Mouse (Mus musculus) liver, embryonic 11.5 days (tissue): ENCODE measurements at regions not wholly inside any gene's neighbourhood (a gene's known extent, or its start where the extent isn't known, plus 50 kb on each side); places are given as distances from the start of the nearest gene placed in this dataset.

ENCODE experiments used
- ATAC-seq: fragments of 200-750 bp; cut with Nextera tagmentation; replicated peaks from 2 replicates; pipeline ENCODE4 v1.8.0; 2017; ENCODE audit warnings: moderate number of reproducible peaks, mild to moderate bottlenecking, moderate TSS enrichment, moderate library complexity; ENCODE audit not compliant: low FRiP score
- DNase-seq: peaks from one replicate; pipeline ENCODE4 v3.0.0-alpha.2; 2017; ENCODE audit warnings: low spot score
- H3K27ac ChIP-seq: fragments of 300-500 bp; sonication (generic); 2 replicates; pipeline ENCODE4 v1.5.1; 2014; ENCODE audit warnings: mild to moderate bottlenecking, low read depth, low read length, control low read depth
- H3K27me3 ChIP-seq: fragments of 300-500 bp; sonication (generic); replicated peaks from 2 replicates; pipeline ENCODE4 v1.6.1; 2014; ENCODE audit warnings: low read length, mixed read lengths; ENCODE audit not compliant: control insufficient read depth, insufficient read depth
- H3K36me3 ChIP-seq: fragments of 300-500 bp; sonication (generic); 2 replicates; pipeline ENCODE4 v1.6.1; 2014; ENCODE audit warnings: mild to moderate bottlenecking, low read length, moderate library complexity, mixed read lengths; ENCODE audit not compliant: control insufficient read depth, insufficient read depth
- H3K4me1 ChIP-seq: fragments of 300-500 bp; sonication (generic); replicated peaks from 2 replicates; pipeline ENCODE4 v1.6.1; 2014; ENCODE audit warnings: low read length, mixed read lengths; ENCODE audit not compliant: control insufficient read depth, insufficient read depth
- H3K4me2 ChIP-seq: fragments of 300-500 bp; sonication (generic); 2 replicates; pipeline ENCODE4 v1.6.1; 2014; ENCODE audit warnings: mild to moderate bottlenecking, control low read depth, moderate library complexity
- H3K4me3 ChIP-seq: fragments of 300-500 bp; sonication (generic); 2 replicates; pipeline ENCODE4 v1.5.1; 2014; ENCODE audit warnings: low read depth, low read length, control low read depth
- H3K9ac ChIP-seq: fragments of 300-500 bp; sonication (generic); 2 replicates; pipeline ENCODE4 v1.6.1; 2014; ENCODE audit warnings: low read depth, low read length, control low read depth
- H3K9me3 ChIP-seq: fragments of 300-500 bp; sonication (generic); 2 replicates; pipeline ENCODE4 v1.6.1; 2016; ENCODE audit warnings: low read length, inconsistent platforms, mixed read lengths; ENCODE audit not compliant: control insufficient read depth
- WGBS: fragments of 180-500 bp; shearing (Covaris S2); extraction: QIAGEN DNeasy Blood & Tissue Kit; methylation state at CpG from one replicate; pipeline ENCODE4 v1.1.7; 2014; 5-methylcytosine and 5-hydroxymethylcytosine counted together

DNA sequence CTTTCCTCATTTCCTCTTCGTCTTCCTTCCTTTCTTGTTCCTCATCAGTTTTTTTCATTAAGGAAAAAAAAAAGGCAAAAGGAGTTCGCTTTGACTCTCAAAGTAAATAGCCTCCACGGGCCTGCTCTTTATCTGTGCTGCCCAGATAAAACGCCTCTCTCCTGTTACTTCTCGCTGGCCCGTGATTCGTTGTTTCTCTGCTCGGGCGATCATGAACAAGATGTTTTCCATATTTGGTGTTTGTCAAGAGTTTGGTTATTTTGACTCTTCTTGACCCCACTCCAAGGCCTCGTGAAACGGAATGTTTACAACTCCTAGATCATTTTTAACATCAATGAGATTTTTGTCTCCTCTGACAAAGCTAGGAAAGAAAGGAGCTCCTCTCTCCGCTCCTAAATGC, 288.4 kb upstream of the Atp5g3 start:
- Histone ChIP-seq H3K27me3 (no peaks in the 10 kb centered on the region), H3K36me3 (no peaks in the 10 kb centered on the region), H3K9ac (no peak overlapping the region), H3K9me3 (no peaks in the 10 kb centered on the region), H3K4me2 (no peak overlapping the region), H3K4me3 (no peak overlapping the region), H3K4me1 (0 out of 2 replicates have a peak, but pooled peaks cover 2% of the 10 kb centered on the region), H3K27ac (no peak overlapping the region)
- DNase-seq (no peak), ATAC-seq (no peak)
- 17% methylated on average over 12 of the region's 12 CpGs for WGBS

DNA sequence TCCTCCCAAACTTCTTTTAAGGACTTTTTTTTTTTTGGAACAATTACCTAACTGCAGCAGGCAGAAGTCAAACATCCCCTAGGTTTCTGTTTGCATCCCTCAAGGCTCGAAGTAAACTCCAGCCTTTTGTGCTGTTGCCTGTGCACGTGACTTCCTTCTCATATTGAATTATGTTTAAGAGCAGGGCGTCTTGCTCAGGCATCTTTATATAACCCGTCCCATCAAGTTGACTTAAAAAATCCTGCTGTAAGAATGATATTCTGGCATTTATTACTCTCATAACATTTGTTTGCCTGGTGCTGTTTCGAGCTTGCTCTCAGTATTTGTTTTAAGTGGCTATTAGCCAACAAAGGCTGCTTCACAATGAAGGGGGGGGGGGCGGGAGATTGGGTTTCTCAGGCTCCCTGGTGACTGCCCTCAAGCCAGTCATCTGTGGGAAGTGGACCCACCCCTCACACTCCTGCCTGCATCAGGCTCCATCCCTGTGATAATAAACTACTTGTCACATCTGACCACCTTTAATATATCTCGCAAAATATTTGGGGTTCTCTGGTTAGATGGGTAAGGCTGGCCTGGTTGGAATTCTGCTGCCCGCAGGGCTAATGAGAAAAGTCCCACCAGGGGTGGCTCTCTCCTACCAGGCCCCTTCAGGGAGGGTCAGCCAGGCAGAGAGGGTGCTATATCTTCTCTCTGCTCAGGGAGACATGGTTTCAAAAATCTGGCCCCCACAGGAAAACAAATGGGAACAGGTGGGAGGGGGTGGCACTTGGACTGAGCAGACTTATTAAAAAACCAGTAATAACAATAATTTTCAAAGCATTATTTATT, 277.1 kb upstream of the Atp5g3 start:
- ATAC-seq (no peak), DNase-seq (no peak)
- Histone ChIP-seq H3K27ac (no peak overlapping the region), H3K4me2 (no peak overlapping the region), H3K9me3 (no peaks in the 10 kb centered on the region), H3K4me1 (no peaks in the 10 kb centered on the region), H3K9ac (no peak overlapping the region), H3K27me3 (no peaks in the 10 kb centered on the region), H3K4me3 (no peak overlapping the region), H3K36me3 (no peaks in the 10 kb centered on the region)
- 49% methylated on average over 8 of the region's 8 CpGs for WGBS

DNA sequence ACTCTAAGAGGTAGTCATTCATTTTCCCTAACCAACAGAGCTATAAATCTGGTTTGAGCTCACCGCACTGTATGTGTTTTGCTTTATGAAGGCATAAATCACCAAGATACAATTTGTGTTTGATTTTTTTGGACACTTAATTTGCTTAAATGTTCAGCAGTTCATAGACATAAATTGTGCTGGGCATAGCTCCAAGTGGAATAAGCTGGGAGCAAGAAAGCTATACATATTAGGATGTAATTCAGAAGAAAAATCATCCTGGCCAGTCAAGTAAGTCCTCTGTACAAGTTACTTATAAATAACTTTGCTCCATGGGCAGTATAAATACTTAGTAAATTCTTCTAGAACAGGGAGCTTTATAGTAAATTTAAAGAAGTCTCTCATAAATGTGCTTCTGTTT, 267.0 kb upstream of the Atp5g3 start:
- WGBS, result 96% methylated on average over 1 of the region's 1 CpGs
- H3K4me2 ChIP-seq, result no peak overlapping the region
- no peaks in the 10 kb centered on the region for H3K9me3 ChIP-seq
- H3K4me3 ChIP-seq, result no peak overlapping the region
- no peaks in the 10 kb centered on the region for H3K36me3 ChIP-seq
- H3K27me3 ChIP-seq, result no peaks in the 10 kb centered on the region
- no peak overlapping the region for H3K27ac ChIP-seq
- ATAC-seq (no peak), DNase-seq (no peak)
- H3K9ac ChIP-seq, result no peak overlapping the region
- H3K4me1 ChIP-seq, result no peaks in the 10 kb centered on the region

DNA sequence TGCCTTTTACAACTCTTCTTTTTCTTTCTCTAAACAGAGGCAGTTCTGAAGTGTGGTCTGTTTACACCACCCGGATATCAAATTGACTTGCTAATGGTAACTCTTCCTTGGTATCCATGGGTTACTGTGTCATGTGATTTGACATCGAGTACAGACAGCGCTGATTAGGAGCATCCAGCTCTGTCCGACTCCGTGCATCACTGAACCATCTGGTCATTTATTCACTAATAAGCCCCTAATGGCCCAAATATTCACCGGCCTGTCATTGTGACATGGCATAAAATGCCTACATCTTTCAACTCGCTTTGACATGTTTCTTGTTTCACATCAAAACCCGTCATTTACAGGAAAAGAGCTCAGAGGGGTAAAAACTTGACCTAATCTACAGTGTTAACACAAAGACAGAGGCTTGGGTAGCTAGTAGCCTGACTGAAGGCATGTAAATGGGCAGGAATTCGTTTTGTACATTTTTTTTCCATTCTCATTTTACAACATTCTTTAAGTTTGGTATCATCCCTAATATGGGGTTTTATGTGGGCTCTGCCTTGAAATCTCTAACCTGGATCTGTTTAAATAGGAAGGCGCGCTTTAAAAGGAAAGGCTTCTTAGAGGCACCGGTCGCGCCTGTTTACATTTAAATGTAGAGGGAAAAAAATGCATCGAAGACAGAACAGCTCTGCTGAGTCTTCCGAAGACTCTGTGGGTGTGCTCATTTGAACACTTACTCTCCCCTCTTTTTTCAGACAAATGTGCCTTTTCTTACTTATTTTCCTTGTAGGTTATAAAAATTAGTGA, 257.8 kb upstream of the Atp5g3 start:
- Histone ChIP-seq H3K9me3 (no peaks in the 10 kb centered on the region), H3K9ac (no peak overlapping the region), H3K27ac (no peak overlapping the region), H3K4me3 (no peak overlapping the region), H3K4me1 (no peaks in the 10 kb centered on the region), H3K4me2 (no peak overlapping the region), H3K36me3 (no peaks in the 10 kb centered on the region), H3K27me3 (no peaks in the 10 kb centered on the region)
- WGBS, result 66% methylated on average over 16 of the region's 16 CpGs
- no peak for ATAC-seq
- no peak for DNase-seq

DNA sequence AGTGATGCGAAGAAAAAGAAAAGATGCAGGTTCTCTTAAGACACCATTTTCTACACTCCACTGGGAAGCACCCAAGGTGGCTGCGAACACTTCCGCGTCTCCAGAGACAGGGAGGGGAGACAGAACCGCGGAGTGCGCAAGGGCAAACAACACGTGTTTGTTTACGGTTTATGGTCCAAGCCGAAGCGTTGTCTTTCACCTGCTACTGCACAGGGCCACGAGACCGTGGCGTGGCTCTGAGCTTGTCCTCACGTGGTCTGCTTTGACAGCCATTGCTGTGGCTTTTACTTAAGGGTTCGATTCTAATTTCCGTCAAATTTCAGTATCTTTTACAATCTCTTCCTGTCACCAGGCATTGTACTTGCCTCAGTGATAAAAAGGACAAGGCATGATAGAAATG, 257.2 kb upstream of the Atp5g3 start:
- DNase-seq, result no peak
- WGBS, result 85% methylated on average over 17 of the region's 17 CpGs
- H3K4me1 ChIP-seq, result no peaks in the 10 kb centered on the region

DNA sequence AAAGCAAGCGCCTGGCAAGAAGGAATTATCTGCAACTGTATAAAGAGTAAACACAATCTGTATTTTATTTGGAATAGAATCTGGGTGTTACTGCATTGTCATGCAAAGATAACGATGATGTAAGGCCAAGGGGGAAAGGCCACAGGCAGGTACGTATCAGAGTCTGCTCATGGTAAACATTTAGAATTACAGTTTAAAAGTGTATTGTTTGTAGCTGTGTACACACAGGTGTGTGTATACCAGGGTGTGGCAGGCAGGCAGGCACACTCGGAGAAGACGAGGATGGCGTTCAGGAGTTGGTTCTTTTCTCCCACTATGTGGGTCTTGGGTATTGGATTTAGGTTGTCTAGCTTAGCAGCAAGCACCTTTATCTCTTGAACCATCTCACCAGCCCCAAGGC, 242.9 kb upstream of the Atp5g3 start:
- no peaks in the 10 kb centered on the region for H3K36me3 ChIP-seq
- no peaks in the 10 kb centered on the region for H3K9me3 ChIP-seq
- no peak overlapping the region for H3K9ac ChIP-seq
- DNase-seq (no peak), ATAC-seq (no peak)
- H3K27me3 ChIP-seq, result no peaks in the 10 kb centered on the region
- H3K27ac ChIP-seq, result no peak overlapping the region
- no peak overlapping the region for H3K4me2 ChIP-seq
- 81% methylated on average over 6 of the region's 6 CpGs for WGBS
- no peaks in the 10 kb centered on the region for H3K4me1 ChIP-seq
- no peak overlapping the region for H3K4me3 ChIP-seq

More for the DNA sequence above, 257.2 kb upstream of the Atp5g3 start:
- H3K27ac ChIP-seq, result no peak overlapping the region
- no peaks in the 10 kb centered on the region for H3K36me3 ChIP-seq
- no peak for ATAC-seq
- H3K27me3 ChIP-seq, result no peaks in the 10 kb centered on the region
- no peak overlapping the region for H3K4me3 ChIP-seq
- H3K4me2 ChIP-seq, result no peak overlapping the region
- no peak overlapping the region for H3K9ac ChIP-seq
- no peaks in the 10 kb centered on the region for H3K9me3 ChIP-seq

DNA sequence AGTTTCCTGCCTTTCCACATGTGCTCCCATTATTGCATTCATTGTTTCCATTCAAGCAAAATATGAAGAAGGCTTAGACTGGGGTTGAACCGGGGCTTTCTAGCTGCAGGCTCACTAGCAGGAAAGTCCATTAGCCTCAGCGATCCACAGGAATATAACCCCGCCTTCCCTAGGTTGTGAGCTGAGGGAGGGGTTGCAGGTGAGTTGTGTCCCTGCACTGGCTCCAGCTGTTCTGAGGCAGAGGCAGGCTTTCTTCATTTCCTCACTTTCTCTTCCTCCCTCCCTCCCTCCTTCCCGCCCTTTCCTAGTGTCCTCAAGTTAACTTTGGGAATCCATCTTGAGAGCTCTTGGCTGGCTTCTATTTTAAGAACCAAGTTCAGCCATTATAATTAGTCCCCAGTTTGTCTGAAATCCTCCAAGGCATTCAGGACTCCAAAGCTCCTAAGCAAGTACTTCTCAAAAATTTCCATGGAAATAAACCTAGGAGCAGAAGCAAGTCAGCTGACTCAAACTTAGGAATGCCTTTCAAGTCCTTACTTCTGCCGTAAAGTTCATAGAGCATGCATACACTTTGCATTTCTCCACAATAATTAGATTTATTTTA, 242.2 kb upstream of the Atp5g3 start:
- Histone ChIP-seq H3K36me3 (no peaks in the 10 kb centered on the region), H3K4me3 (no peak overlapping the region), H3K9me3 (no peaks in the 10 kb centered on the region), H3K9ac (no peak overlapping the region), H3K27me3 (no peaks in the 10 kb centered on the region), H3K4me2 (no peak overlapping the region), H3K4me1 (no peaks in the 10 kb centered on the region), H3K27ac (no peak overlapping the region)
- WGBS, result 65% methylated on average over 5 of the region's 5 CpGs
- ATAC-seq (no peak), DNase-seq (no peak)

DNA sequence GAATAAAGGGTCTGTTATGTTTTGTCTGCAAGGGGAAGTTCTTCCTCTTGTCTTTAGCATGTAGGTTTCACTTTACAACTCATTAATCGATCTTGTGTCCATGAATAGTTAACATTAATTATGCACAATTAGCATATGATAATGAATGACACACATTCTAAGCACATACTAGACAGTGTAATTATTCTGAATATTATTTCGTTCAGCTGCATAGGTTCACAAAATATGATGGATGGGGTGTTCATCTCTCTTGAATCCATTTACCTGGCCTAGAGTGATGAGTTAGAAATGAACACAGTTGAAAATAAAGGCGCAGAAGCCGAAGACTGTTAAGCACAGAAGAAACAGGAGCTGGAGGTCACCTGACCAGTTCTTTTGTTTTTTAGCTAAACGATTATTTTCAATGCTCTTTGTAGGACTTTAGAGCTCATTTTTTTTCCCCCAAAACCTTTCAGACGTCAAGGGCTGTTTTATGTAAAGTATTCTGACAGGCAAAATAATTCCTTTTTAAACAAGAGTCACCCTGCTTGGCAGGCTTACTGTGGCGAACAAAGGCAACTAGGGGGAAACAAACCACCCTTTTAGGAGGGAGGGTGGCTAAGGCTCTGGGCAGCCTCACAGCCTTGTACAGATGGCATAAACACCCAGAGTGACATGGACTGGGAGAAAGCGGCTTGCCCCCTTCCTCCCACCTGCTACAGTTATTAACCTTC, 241.6 kb upstream of the Atp5g3 start:
- DNase-seq, result no peak
- no peaks in the 10 kb centered on the region for H3K9me3 ChIP-seq
- no peak for ATAC-seq
- H3K4me3 ChIP-seq, result no peak overlapping the region
- no peaks in the 10 kb centered on the region for H3K4me1 ChIP-seq
- no peak overlapping the region for H3K27ac ChIP-seq
- WGBS, result 64% methylated on average over 8 of the region's 8 CpGs
- no peaks in the 10 kb centered on the region for H3K27me3 ChIP-seq
- no peaks in the 10 kb centered on the region for H3K36me3 ChIP-seq
- no peak overlapping the region for H3K9ac ChIP-seq
- H3K4me2 ChIP-seq, result no peak overlapping the region
